Mouse (Mus musculus) embryo, embryonic 10 days (tissue): ENCODE results near the gene Catsperz.

ENCODE experiments used
- DNase-seq: peaks from one replicate; pipeline ENCODE4 v3.0.0-alpha.2; 2015; ENCODE audit warnings: low spot score

Gene Catsperz

GRCm38 (mm10) chr19:6943709-6944108 lies 18.5 kb upstream of the Catsperz start:
- DNase-seq = no peak

- DNase-seq = no peak
These were observed 17.6 kb upstream of the Catsperz start for GRCm38 (mm10) chr19:6942764-6943163.

GRCm38 (mm10) chr19:6942249-6942691 lies 17.1 kb upstream of the Catsperz start, which contains the start of gene Gpr137:
Gene Gpr137, minus strand, starts transcription at chr19:6942480.
- peak; percentile 95 for DNase-seq

GRCm38 (mm10) chr19:6941372-6942248 lies 16.4 kb upstream of the Catsperz start, which contains the start of gene Bad:
Gene Bad, plus strand, starts transcription at chr19:6941861.
- DNase-seq = peak; percentile 97

GRCm38 (mm10) chr19:6940396-6941351 lies 15.5 kb upstream of the Catsperz start:
- no peak for DNase-seq

- no peak for DNase-seq
These were observed 14.2 kb upstream of the Catsperz start for GRCm38 (mm10) chr19:6939106-6940002.

- DNase-seq = no peak
These were observed 12.6 kb upstream of the Catsperz start for GRCm38 (mm10) chr19:6937541-6938465.

GRCm38 (mm10) chr19:6936299-6936698 lies 11.1 kb upstream of the Catsperz start:
- no peak for DNase-seq

- no peak for DNase-seq
These were observed 9.2 kb upstream of the Catsperz start, which contains the start of gene Kcnk4 for GRCm38 (mm10) chr19:6934195-6934977. Gene Kcnk4, minus strand, starts transcription at chr19:6934515.

GRCm38 (mm10) chr19:6933436-6934194 lies 8.4 kb upstream of the Catsperz start:
- no peak for DNase-seq

- no peak for DNase-seq
These were observed 7.9 kb upstream of the Catsperz start for GRCm38 (mm10) chr19:6933102-6933435.

GRCm38 (mm10) chr19:6932018-6932417 lies 6.8 kb upstream of the Catsperz start:
- DNase-seq = no peak

- DNase-seq = no peak
These were observed 5.8 kb upstream of the Catsperz start for GRCm38 (mm10) chr19:6931002-6931401.

GRCm38 (mm10) chr19:6928080-6928479 lies 2.9 kb upstream of the Catsperz start:
- no peak for DNase-seq

GRCm38 (mm10) chr19:6926559-6927255 lies 1.5 kb upstream of the Catsperz start:
- DNase-seq = peak; percentile 56

- no peak for DNase-seq
These were observed 590 bp upstream of the Catsperz start for GRCm38 (mm10) chr19:6925611-6926329.
